Mouse (Mus musculus) thymus, postnatal 4 days (tissue): ENCODE data around the gene BC067074.
"Not testable (repeated sequence)": the region's sequence is repeated elsewhere in the genome, so short reads cannot be mapped to it uniquely, and the experiment has no call there.

Source experiments
- DNase-seq: peaks from one replicate; pipeline ENCODE4 v3.0.0; 2021

BC067074 gene

GRCm38 (mm10) chr13:113292975-113293706 is at the start of gene BC067074:
BC067074 (plus strand) TSS chr13:113293159.
- peak; percentile 69 for DNase-seq

- no peak for DNase-seq
Measured at GRCm38 (mm10) chr13:113245025-113245424, 47.9 kb upstream of the BC067074 start.

DNA sequence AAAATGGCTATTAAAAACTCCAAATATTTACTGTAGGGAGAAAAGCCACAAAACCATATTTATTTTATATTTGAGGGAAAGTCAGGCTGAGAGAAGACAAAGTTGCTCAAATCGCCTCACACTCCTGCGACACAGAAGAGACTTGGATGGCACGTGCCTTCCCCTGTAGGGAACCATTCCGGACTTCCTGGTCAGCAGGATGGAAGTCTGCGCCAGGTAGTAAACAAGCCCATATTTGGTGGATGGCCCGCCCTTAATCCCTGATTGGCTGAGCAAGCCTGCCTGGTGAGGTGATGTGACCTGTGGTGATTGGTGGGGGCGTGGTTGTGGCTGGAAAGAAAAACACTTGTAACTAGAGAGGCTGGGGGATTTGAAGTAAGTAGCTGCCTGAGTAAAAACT is 40.4 kb upstream of the BC067074 start:
- DNase-seq, result not testable (repeated sequence)

DNA sequence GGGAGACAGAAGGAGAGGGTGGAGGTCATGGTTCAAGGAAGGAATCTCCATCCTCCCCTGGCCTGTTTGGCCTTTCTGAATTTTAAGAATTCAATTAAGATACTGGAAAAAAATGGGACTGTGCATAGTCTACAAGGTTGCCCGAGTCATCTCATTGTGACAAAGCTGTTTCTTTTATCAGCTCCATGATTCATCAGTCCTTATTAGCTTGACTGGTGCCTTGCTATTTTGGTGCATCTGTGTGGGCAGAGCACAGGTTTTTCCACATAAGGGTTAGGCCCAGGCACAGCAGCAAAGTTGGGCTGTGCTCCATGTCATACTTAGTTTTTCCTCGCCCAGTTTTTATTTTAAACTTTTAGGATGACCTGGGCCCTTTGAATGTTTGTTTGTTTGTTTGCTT is 36.2 kb upstream of the BC067074 start:
- DNase-seq, result no peak

GRCm38 (mm10) chr13:113257190-113257589 is 35.8 kb upstream of the BC067074 start:
- peak; percentile 69 for DNase-seq

- no peak for DNase-seq
Measured at GRCm38 (mm10) chr13:113259237-113259636, 33.7 kb upstream of the BC067074 start.

- no peak for DNase-seq
Measured at GRCm38 (mm10) chr13:113262822-113263221, 30.1 kb upstream of the BC067074 start.

GRCm38 (mm10) chr13:113265257-113265656 is 27.7 kb upstream of the BC067074 start:
- DNase-seq, result peak; percentile 78

- peak; percentile 80 for DNase-seq
Measured at GRCm38 (mm10) chr13:113266495-113266951, 26.4 kb upstream of the BC067074 start.

DNA sequence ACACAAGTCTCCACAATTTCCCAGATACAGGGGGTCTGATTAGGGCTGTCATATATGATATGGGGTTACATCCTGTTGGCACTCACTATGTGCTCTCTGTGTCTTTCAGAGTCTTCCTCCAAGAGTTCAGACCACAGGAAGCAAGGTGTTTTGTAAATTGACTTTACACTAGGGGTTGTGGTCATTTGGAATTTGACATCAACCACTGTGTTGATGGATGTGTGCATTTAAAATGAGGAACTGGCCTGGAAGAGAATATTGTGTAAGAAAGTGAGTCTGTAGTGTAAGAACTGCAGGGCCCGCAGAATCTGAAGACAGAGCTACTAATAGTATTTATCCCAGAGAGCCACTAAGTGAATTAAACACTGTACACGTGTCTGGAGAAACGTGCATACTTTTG is 25.8 kb upstream of the BC067074 start:
- DNase-seq, result no peak

GRCm38 (mm10) chr13:113269777-113270776 is 22.9 kb upstream of the BC067074 start:
- peak; percentile 79 for DNase-seq

- DNase-seq, result no peak
Measured at GRCm38 (mm10) chr13:113271189-113271588, 21.8 kb upstream of the BC067074 start.

- no peak for DNase-seq
Measured at GRCm38 (mm10) chr13:113287141-113287540, 5.8 kb upstream of the BC067074 start.

- no peak for DNase-seq
Measured at GRCm38 (mm10) chr13:113288210-113289197, 4.5 kb upstream of the BC067074 start.

DNA sequence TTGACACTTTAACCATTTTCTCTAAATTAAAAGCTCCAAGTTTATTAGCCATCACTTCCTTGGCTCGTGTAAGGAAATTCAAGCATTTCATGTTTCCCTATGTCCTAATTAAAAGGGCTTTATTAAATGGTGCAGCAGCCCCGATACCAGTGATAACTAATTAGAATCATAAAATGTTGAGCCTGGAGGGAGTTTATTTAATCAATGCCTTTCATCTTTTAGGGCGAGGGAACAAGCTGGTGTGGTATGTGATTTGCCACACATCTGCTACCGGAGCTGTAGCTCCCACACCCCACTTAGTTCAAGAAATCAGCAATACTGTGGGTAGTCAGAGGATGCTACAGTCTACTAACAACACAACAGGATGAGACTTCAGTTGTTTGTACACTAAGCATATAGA is 3.2 kb upstream of the BC067074 start:
- no peak for DNase-seq

GRCm38 (mm10) chr13:113292001-113292400 is 958 bp upstream of the BC067074 start:
- DNase-seq, result no peak

DNA sequence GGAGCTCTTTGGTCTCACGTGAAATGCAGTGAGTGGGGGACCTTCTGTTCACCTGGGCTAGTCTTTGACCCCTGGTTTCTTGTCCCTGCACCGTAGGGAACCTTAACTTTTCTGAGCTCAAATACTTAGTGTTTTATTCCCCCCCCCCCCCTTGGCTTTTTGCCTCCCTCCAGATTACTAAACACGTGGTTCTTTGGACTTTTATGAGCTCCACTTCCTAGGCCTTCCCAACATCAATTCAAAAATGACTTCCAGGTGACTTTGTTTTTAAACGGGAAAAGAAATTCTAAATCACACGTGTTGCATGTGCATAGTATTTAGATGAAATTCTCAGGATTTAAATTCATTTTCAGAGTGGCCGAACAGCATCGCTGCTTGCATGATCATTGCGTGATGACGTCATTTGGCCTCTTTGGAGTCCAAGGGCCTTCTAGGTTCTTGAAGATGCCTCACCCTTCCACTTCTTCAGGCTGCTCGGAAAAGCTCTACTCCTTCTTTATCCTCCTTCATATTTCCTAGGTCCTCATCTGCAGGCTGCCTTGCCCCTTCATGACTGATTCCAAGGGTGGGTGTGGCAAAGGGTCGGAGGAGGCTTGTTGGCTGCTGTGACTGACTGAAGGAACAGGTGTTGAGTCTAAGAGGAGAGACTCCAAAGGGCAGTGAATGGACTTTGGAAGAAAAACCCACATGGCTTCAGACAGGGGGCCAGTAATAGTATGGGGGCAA is 911 bp downstream of the BC067074 start:
- DNase-seq, result no peak

GRCm38 (mm10) chr13:113295817-113296485 is 3.0 kb downstream of the BC067074 start:
- no peak for DNase-seq

DNA sequence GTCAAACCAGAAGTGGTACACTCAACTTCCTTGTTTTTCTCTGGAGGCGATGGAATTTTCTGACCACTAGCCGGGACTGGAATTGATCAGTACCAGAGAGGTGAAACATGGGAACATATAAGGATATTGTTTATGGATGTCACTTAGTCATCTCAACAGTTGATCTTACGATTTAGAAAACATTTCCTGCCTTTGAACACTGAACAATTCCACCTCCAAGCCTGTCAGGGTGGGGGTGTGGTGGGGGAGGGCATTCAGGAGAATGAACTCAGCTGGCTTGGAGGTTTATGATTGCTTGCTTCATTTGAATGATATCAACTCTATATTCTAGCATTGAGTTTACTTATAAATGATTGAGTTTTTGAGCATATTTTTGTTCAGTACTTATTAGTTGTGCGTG is 13.6 kb downstream of the BC067074 start:
- no peak for DNase-seq

- DNase-seq, result no peak
Measured at GRCm38 (mm10) chr13:113319588-113319987, 26.6 kb downstream of the BC067074 start.

DNA sequence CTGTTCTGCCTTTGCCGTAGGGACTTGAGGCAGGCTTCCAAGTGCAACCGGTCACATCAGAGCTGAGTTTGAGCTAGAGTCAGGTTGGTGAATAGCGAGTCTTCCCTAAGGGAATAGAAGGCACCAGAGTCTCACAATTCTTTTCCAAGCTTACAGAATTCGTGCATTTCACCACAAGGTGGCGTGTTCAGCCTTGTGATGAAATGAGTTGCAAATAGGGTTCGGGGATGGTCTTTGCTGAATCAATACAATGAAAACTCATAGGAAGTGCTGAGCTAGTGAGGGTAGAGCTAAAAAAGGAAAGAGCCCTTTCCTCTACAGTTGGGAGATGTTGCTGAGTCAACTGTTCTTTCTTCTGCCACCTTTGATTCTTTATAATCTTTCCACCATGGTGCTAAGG is 29.0 kb downstream of the BC067074 start:
- peak; percentile 36 for DNase-seq
